Comparison of ENCODE assay signal across 25 mouse cellular contexts in the genomic region with DNA sequence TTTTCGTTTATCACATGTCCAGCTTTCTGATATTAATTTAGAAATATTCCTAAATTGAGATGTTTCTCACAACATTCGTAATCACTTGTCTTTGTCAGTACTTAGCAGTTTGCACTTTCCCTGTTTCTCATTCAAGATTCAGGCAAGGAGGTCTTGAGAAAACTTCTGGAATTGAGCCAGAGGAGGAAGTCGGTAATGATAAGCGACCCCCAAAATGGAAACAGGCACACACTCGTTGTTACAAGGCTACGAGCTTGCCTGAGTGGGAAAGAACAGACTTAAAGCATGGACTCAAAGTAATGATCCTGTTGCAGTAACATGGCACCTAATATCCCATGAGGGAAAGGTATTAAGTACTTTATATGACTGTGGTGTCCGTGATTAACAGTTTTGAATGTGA.
A peak's percentile ranks its signal among the peaks of the same experiment; 100 is the strongest.
DNase-seq lines count a peak whose midpoint lies in the region; ATAC-seq and TF ChIP-seq lines count a peak whose summit lies in the region.
"Had no signal": no experiment of that assay in that cellular context is flagged by ENCODE, and none has a peak within 500 bp of the region (broad histone marks: within the 10 kb centered on the region; RNA-seq: fewer than 3 reads in every experiment).

No protein-coding gene starts in this region.

- ATAC-seq in forebrain, embryonic 14.5 days = no peak
- ATAC-seq in limb, embryonic 11.5 days (ENCODE audit: insufficient number of reproducible peaks, low FRiP score, low TSS enrichment, low read depth) = no peak
- ATAC-seq in embryonic facial prominence, embryonic 14.5 days (ENCODE audit: low read depth) = no peak
- no peak for ATAC-seq in megakaryocyte-erythroid progenitor cell, adult 5-6 weeks (replicated peaks; ENCODE audit: low FRiP score, low TSS enrichment, poor library complexity, severe bottlenecking)
- ATAC-seq: CD4-positive, CD25-positive, alpha-beta regulatory T cell, adult 4 months; forebrain, embryonic 13.5 days; intestine, embryonic 16.5 days had no signal

- no peak overlapping the region for H3K27ac ChIP-seq in forebrain, embryonic 14.5 days (ENCODE audit: low read depth, low read length)
- no peak overlapping the region for H3K27ac ChIP-seq in forebrain, embryonic 10.5 days
- H3K27ac ChIP-seq in limb, embryonic 11.5 days (replicated peaks; ENCODE audit: low read depth, low read length) = no peak overlapping the region
- no peak overlapping the region for H3K27ac ChIP-seq in limb, embryonic 10.5 days
- no peak overlapping the region for H3K27ac ChIP-seq in embryonic facial prominence, embryonic 14.5 days (replicated peaks; ENCODE audit: low read depth, low read length)
- H3K27ac ChIP-seq: embryonic facial prominence, embryonic 15.5 days; forebrain, embryonic 13.5 days; heart, embryonic 15.5 days; hindbrain, embryonic 10.5 days; hindbrain, embryonic 14.5 days had no signal

- no peak for TF ChIP-seq POLR2A in brain, embryonic 14.5 days (IDR thresholded peaks at IDR 0.05; ENCODE audit: borderline replicate concordance, extremely low read depth, insufficient read depth, insufficient read length, poor library complexity, severe bottlenecking)

- TF ChIP-seq CTCF in brain, embryonic 14.5 days (IDR thresholded peaks at IDR 0.05; ENCODE audit: borderline replicate concordance, extremely low read depth, insufficient read depth, insufficient read length) = no peak

- H3K27me3 ChIP-seq in forebrain, embryonic 14.5 days (replicated peaks; ENCODE audit: control insufficient read depth, insufficient read depth, low read length) = no peaks in the 10 kb centered on the region
- H3K27me3 ChIP-seq in forebrain, embryonic 10.5 days (ENCODE audit: poor library complexity, severe bottlenecking) = no peaks in the 10 kb centered on the region
- H3K27me3 ChIP-seq in limb, embryonic 11.5 days (ENCODE audit: control insufficient read depth, insufficient read depth, low read length) = no peaks in the 10 kb centered on the region
- H3K27me3 ChIP-seq in limb, embryonic 10.5 days (ENCODE audit: low read depth, poor library complexity, severe bottlenecking) = no peaks in the 10 kb centered on the region
- H3K27me3 ChIP-seq in embryonic facial prominence, embryonic 14.5 days (replicated peaks; ENCODE audit: control insufficient read depth, insufficient read depth, low read length) = no peaks in the 10 kb centered on the region
- H3K27me3 ChIP-seq: embryonic facial prominence, embryonic 15.5 days; forebrain, embryonic 13.5 days; heart, embryonic 12.5 days; heart, embryonic 15.5 days had no signal

- 0 out of 2 replicates have a peak, but pooled peaks cover 2% of the 10 kb centered on the region for H3K4me1 ChIP-seq in forebrain, embryonic 14.5 days (ENCODE audit: control insufficient read depth, insufficient read depth, low read length)
- H3K4me1 ChIP-seq in forebrain, embryonic 10.5 days = no peaks in the 10 kb centered on the region
- H3K4me1 ChIP-seq in limb, embryonic 11.5 days (ENCODE audit: control insufficient read depth, insufficient read depth, low read length) = no peaks in the 10 kb centered on the region
- H3K4me1 ChIP-seq in limb, embryonic 10.5 days = 0 out of 2 replicates have a peak, but pooled peaks cover 3% of the 10 kb centered on the region
- H3K4me1 ChIP-seq in embryonic facial prominence, embryonic 14.5 days (ENCODE audit: control insufficient read depth, insufficient read depth, low read length) = no peaks in the 10 kb centered on the region
- H3K4me1 ChIP-seq: embryonic facial prominence, embryonic 15.5 days; heart, embryonic 12.5 days; heart, embryonic 15.5 days; hindbrain, embryonic 10.5 days had no signal

- DNase-seq in forebrain, embryonic 14.5 days (ENCODE audit: low spot score) = peak; percentile 53
- DNase-seq in forebrain, embryonic 10.5 days (ENCODE audit: extremely low spot score, low spot score) = no peak
- peak; percentile 24 for DNase-seq in limb, embryonic 11.5 days (ENCODE audit: low spot score)
- no peak for DNase-seq in limb, embryonic 10.5 days (ENCODE audit: low spot score)
- peak; percentile 53 for DNase-seq in brain, embryonic 14.5 days (ENCODE audit: low read depth)
- peak; percentile 20 for DNase-seq in embryonic facial prominence, embryonic 14.5 days (ENCODE audit: low spot score)
- DNase-seq: adrenal gland, adult 2 months; adrenal gland, postnatal 14 days; cerebellum, adult 11-12 months; cerebellum, adult 8-10 months; cerebellum, postnatal 36 days; gastrocnemius, postnatal 25 days; heart, adult 18-20 months; heart, postnatal 10 days; heart, postnatal 36 days; kidney, adult 18-20 months had no signal

- 43% methylated on average over 7 of the region's 7 CpGs for WGBS in forebrain, embryonic 14.5 days
- WGBS in forebrain, embryonic 10.5 days = 87% methylated on average over 7 of the region's 7 CpGs
- 33% methylated on average over 7 of the region's 7 CpGs for WGBS in limb, embryonic 11.5 days
- 62% methylated on average over 7 of the region's 7 CpGs for WGBS in limb, embryonic 10.5 days
- 43% methylated on average over 7 of the region's 7 CpGs for WGBS in embryonic facial prominence, embryonic 14.5 days

- no peak overlapping the region for H3K4me2 ChIP-seq in forebrain, embryonic 14.5 days (ENCODE audit: low read length)
- H3K4me2 ChIP-seq in limb, embryonic 11.5 days (ENCODE audit: low read depth, severe bottlenecking) = no peak overlapping the region
- no peak overlapping the region for H3K4me2 ChIP-seq in embryonic facial prominence, embryonic 14.5 days (ENCODE audit: low read depth, low read length)
- H3K4me2 ChIP-seq: embryonic facial prominence, embryonic 15.5 days; forebrain, embryonic 13.5 days; heart, embryonic 12.5 days; heart, embryonic 15.5 days; hindbrain, embryonic 14.5 days had no signal

- H3K9ac ChIP-seq in forebrain, embryonic 14.5 days (ENCODE audit: low read length) = no peak overlapping the region
- no peak overlapping the region for H3K9ac ChIP-seq in limb, embryonic 11.5 days (ENCODE audit: low read length)
- H3K9ac ChIP-seq in embryonic facial prominence, embryonic 14.5 days (ENCODE audit: low read depth, low read length) = no peak overlapping the region
- H3K9ac ChIP-seq: embryonic facial prominence, embryonic 15.5 days; forebrain, embryonic 13.5 days; heart, embryonic 12.5 days; heart, embryonic 15.5 days; hindbrain, embryonic 14.5 days had no signal

- no peaks in the 10 kb centered on the region for H3K36me3 ChIP-seq in forebrain, embryonic 14.5 days (ENCODE audit: control insufficient read depth, insufficient read depth, low read length)
- H3K36me3 ChIP-seq in forebrain, embryonic 10.5 days (replicated peaks) = no peaks in the 10 kb centered on the region
- H3K36me3 ChIP-seq in limb, embryonic 11.5 days (ENCODE audit: control insufficient read depth, insufficient read depth, low read length) = no peaks in the 10 kb centered on the region
- H3K36me3 ChIP-seq in limb, embryonic 10.5 days = no peaks in the 10 kb centered on the region
- no peaks in the 10 kb centered on the region for H3K36me3 ChIP-seq in embryonic facial prominence, embryonic 14.5 days (ENCODE audit: control insufficient read depth, insufficient read depth, low read length)
- H3K36me3 ChIP-seq: embryonic facial prominence, embryonic 15.5 days; heart, embryonic 12.5 days; heart, embryonic 15.5 days; hindbrain, embryonic 10.5 days had no signal

- no peaks in the 10 kb centered on the region for H3K9me3 ChIP-seq in forebrain, embryonic 14.5 days (replicated peaks; ENCODE audit: control insufficient read depth, low read length)
- H3K9me3 ChIP-seq in forebrain, embryonic 10.5 days = no peaks in the 10 kb centered on the region
- H3K9me3 ChIP-seq in limb, embryonic 11.5 days (ENCODE audit: control insufficient read depth, low read length) = no peaks in the 10 kb centered on the region
- H3K9me3 ChIP-seq in limb, embryonic 10.5 days (replicated peaks) = no peaks in the 10 kb centered on the region
- no peaks in the 10 kb centered on the region for H3K9me3 ChIP-seq in embryonic facial prominence, embryonic 14.5 days (ENCODE audit: control insufficient read depth, low read length)
- H3K9me3 ChIP-seq: embryonic facial prominence, embryonic 15.5 days; forebrain, embryonic 13.5 days; heart, embryonic 12.5 days; heart, embryonic 15.5 days; hindbrain, embryonic 10.5 days had no signal

- H3K4me3 ChIP-seq in forebrain, embryonic 14.5 days (ENCODE audit: low read depth, low read length) = no peak overlapping the region
- no peak overlapping the region for H3K4me3 ChIP-seq in forebrain, embryonic 10.5 days
- no peak overlapping the region for H3K4me3 ChIP-seq in limb, embryonic 11.5 days (ENCODE audit: low read depth, low read length)
- H3K4me3 ChIP-seq in limb, embryonic 10.5 days = no peak overlapping the region
- no peak overlapping the region for H3K4me3 ChIP-seq in embryonic facial prominence, embryonic 14.5 days (ENCODE audit: low read depth, low read length)
- H3K4me3 ChIP-seq: embryonic facial prominence, embryonic 15.5 days; forebrain, embryonic 13.5 days; heart, embryonic 12.5 days; heart, embryonic 15.5 days; hindbrain, embryonic 10.5 days had no signal

Comparison
In these comparisons a context has a peak if more than half of its experiments do, and no peak if none do; other contexts are left out.
1. DNase-seq: peak in forebrain, embryonic 14.5 days (single experiment), limb, embryonic 11.5 days (single experiment), brain, embryonic 14.5 days (single experiment) and embryonic facial prominence, embryonic 14.5 days (single experiment); none in forebrain, embryonic 10.5 days (single experiment) and limb, embryonic 10.5 days (single experiment).